22 mouse cellular contexts compared by ENCODE assay signal in the genomic region with DNA sequence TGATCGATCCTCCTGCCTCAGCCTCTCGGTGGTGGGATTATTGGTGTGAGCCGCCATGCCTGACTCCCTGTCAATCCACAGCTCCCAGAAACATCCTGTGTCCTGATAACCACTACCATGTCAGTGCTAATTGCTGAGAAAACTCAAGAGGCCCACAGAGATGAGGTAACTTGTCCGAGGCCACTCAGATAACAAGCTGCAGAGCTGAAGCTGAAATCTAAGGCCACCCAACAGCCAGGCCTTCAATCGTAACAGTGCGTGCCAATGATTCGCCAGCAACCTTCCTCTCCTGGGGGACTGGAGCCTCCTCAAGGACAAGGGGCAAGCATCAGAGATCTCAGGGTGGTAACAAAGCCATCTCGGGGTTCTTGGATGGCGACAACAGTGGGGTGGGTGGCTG. TPM values are rescaled to one million over a fixed set of nuclear protein-coding genes. Genes with fewer than 3 reads are reported as not detected.
"Had no signal": no experiment of that assay in that cellular context is flagged by ENCODE, and none has a peak within 500 bp of the region (broad histone marks: within the 10 kb centered on the region; RNA-seq: fewer than 3 reads in every experiment).

No protein-coding gene starts in this region.

- ATAC-seq: liver, postnatal 0 days; lung, postnatal 0 days; midbrain, embryonic 13.5 days; midbrain, embryonic 15.5 days had no signal

- H3K9me3 ChIP-seq: lung, embryonic 15.5 days; megakaryocyte, embryonic 14.5 days; midbrain, embryonic 13.5 days; midbrain, embryonic 15.5 days; neural tube, embryonic 12.5 days; stomach, embryonic 15.5 days had no signal

- H3K4me2 ChIP-seq: lung, embryonic 15.5 days; midbrain, embryonic 11.5 days; midbrain, embryonic 13.5 days; midbrain, embryonic 15.5 days; neural tube, embryonic 12.5 days; stomach, embryonic 15.5 days had no signal

- H3K27me3 ChIP-seq: lung, embryonic 15.5 days; midbrain, embryonic 13.5 days; midbrain, embryonic 15.5 days; neural tube, embryonic 12.5 days; stomach, embryonic 15.5 days had no signal

- H3K9ac ChIP-seq: liver, postnatal 0 days; lung, embryonic 15.5 days; midbrain, embryonic 13.5 days; midbrain, embryonic 15.5 days; neural tube, embryonic 12.5 days; stomach, embryonic 15.5 days had no signal

- H3K4me3 ChIP-seq: lung, embryonic 15.5 days; megakaryocyte, embryonic 14.5 days; midbrain, embryonic 13.5 days; midbrain, embryonic 15.5 days; neural tube, embryonic 12.5 days; stomach, embryonic 15.5 days had no signal

- H3K4me1 ChIP-seq: lung, embryonic 15.5 days; midbrain, embryonic 13.5 days; midbrain, embryonic 15.5 days; neural tube, embryonic 12.5 days; stomach, embryonic 15.5 days had no signal

- H3K27ac ChIP-seq: lung, embryonic 15.5 days; midbrain, embryonic 13.5 days; midbrain, embryonic 15.5 days; neural tube, embryonic 12.5 days; stomach, embryonic 15.5 days; stomach, postnatal 0 days had no signal

- DNase-seq: liver, postnatal 0 days; lung, adult 2 months; lung, postnatal 14 days; lung, postnatal 36 days; right cerebral cortex, postnatal 14 days; thymus, adult 2 months; thymus, postnatal 25 days; thymus, postnatal 4 days had no signal

RNA-seq across cellular contexts. Expression of a gene that starts 46.9 kb away (rescaled TPM):
- total RNA-seq: megakaryocyte progenitor cell, adult 5-6 weeks; monocyte, adult 5-6 weeks; neutrophil, adult 5-6 weeks had no signal
- polyA plus RNA-seq: liver, postnatal 0 days; macrophage; spleen, adult 2 months had no signal
